Mouse (Mus musculus) small intestine, adult 2 months (tissue): ENCODE measurements at regions not wholly inside any gene's neighbourhood (a gene's known extent, or its start where the extent isn't known, plus 50 kb on each side); places are given as distances from the start of the nearest gene placed in this dataset.

Experiments
- H3K27ac ChIP-seq: fragments of 200-500 bp; 2 replicates; pipeline ENCODE4 v1.5.1; 2012; ENCODE audit warnings: low read depth, low read length, control low read depth, inconsistent platforms; ENCODE audit not compliant: insufficient read depth
- H3K27me3 ChIP-seq: fragments of 200-500 bp; 2 replicates; pipeline ENCODE4 v1.6.1; 2012; ENCODE audit warnings: mild to moderate bottlenecking, moderate library complexity, low read length, inconsistent platforms; ENCODE audit not compliant: control insufficient read depth, insufficient read depth
- H3K36me3 ChIP-seq: fragments of 200-500 bp; 2 replicates; pipeline ENCODE4 v1.6.1; 2012; ENCODE audit warnings: mild to moderate bottlenecking, low read length, control low read depth, inconsistent platforms; ENCODE audit not compliant: control insufficient read depth, insufficient read depth
- H3K4me1 ChIP-seq: fragments of 200-500 bp; 2 replicates; pipeline ENCODE4 v1.6.1; 2012; ENCODE audit warnings: low read length, inconsistent platforms, mixed read lengths; ENCODE audit not compliant: control insufficient read depth, insufficient read depth, insufficient read length
- H3K4me3 ChIP-seq: fragments of 200-500 bp; 2 replicates; pipeline ENCODE4 v1.5.1; 2012; ENCODE audit warnings: low read depth, mild to moderate bottlenecking, control low read depth, inconsistent platforms, low read length, moderate library complexity
- CTCF ChIP-seq: fragments of 200-500 bp; IDR thresholded peaks from 2 replicates; pipeline ENCODE4 v1.5.1; 2012; ENCODE audit warnings: low read depth, mild to moderate bottlenecking, control low read depth, inconsistent platforms, low read length, moderate library complexity, mixed read lengths; ENCODE audit not compliant: insufficient replicate concordance, insufficient read length; ENCODE audit errors: extremely low read depth
- POLR2A ChIP-seq: fragments of 200-500 bp; IDR thresholded peaks from 2 replicates; pipeline ENCODE4 v1.6.1; 2012; ENCODE audit warnings: low read depth, mild to moderate bottlenecking, control low read depth, inconsistent platforms, low read length, moderate library complexity
- WGBS: fragments of 180-500 bp; shearing (Covaris S2); methylation state at CpG from one replicate; pipeline ENCODE4 v1.1.7; 2018; 5-methylcytosine and 5-hydroxymethylcytosine counted together

GRCm38 (mm10) chr5:44943023-44943921 lies 143.8 kb upstream of the Ldb2 start:
- WGBS, result 48% methylated on average over 7 of the region's 7 CpGs
- no peak overlapping the region for H3K27ac ChIP-seq
- H3K4me3 ChIP-seq, result no peak overlapping the region

GRCm38 (mm10) chr5:44942575-44942974 lies 143.1 kb upstream of the Ldb2 start:
- 50% methylated on average over 2 of the region's 2 CpGs for WGBS
- Histone ChIP-seq H3K27me3 (no peaks in the 10 kb centered on the region), H3K4me3 (no peak overlapping the region), H3K4me1 (no peaks in the 10 kb centered on the region), H3K27ac (no peak overlapping the region), H3K36me3 (no peaks in the 10 kb centered on the region)
- TF ChIP-seq CTCF (no peak), POLR2A (no peak)

More at GRCm38 (mm10) chr5:44943023-44943921, 143.8 kb upstream of the Ldb2 start:
- H3K36me3 ChIP-seq, result no peaks in the 10 kb centered on the region
- no peaks in the 10 kb centered on the region for H3K27me3 ChIP-seq
- no peak for TF ChIP-seq CTCF
- TF ChIP-seq POLR2A, result no peak
- H3K4me1 ChIP-seq, result no peaks in the 10 kb centered on the region

- WGBS, result 46% methylated on average over 2 of the region's 2 CpGs
- Histone ChIP-seq H3K4me3 (no peak overlapping the region), H3K36me3 (no peaks in the 10 kb centered on the region), H3K4me1 (no peaks in the 10 kb centered on the region), H3K27ac (no peak overlapping the region), H3K27me3 (no peaks in the 10 kb centered on the region)
- no peak for TF ChIP-seq POLR2A
- no peak for TF ChIP-seq CTCF
These were observed 126.0 kb upstream of the Ldb2 start for GRCm38 (mm10) chr5:44925476-44925875.

- Histone ChIP-seq H3K27me3 (no peaks in the 10 kb centered on the region), H3K4me3 (no peak overlapping the region), H3K4me1 (no peaks in the 10 kb centered on the region), H3K36me3 (no peaks in the 10 kb centered on the region), H3K27ac (no peak overlapping the region)
- WGBS, result 48% methylated on average over 2 of the region's 2 CpGs
- TF ChIP-seq CTCF, result no peak
- no peak for TF ChIP-seq POLR2A
These were observed 122.8 kb upstream of the Ldb2 start for GRCm38 (mm10) chr5:44922129-44922775.

- WGBS, result 91% methylated on average over 6 of the region's 6 CpGs
- Histone ChIP-seq H3K27ac (no peak overlapping the region), H3K4me3 (no peak overlapping the region), H3K27me3 (no peaks in the 10 kb centered on the region), H3K4me1 (no peaks in the 10 kb centered on the region), H3K36me3 (no peaks in the 10 kb centered on the region)
- TF ChIP-seq CTCF, result no peak
- TF ChIP-seq POLR2A, result no peak
These were observed 118.3 kb upstream of the Ldb2 start for GRCm38 (mm10) chr5:44917816-44918213.

GRCm38 (mm10) chr5:44917173-44917815 lies 117.8 kb upstream of the Ldb2 start:
- no peaks in the 10 kb centered on the region for H3K4me1 ChIP-seq
- 78% methylated on average over 16 of the region's 16 CpGs for WGBS

GRCm38 (mm10) chr5:44902541-44902940 lies 103.1 kb upstream of the Ldb2 start:
- Histone ChIP-seq H3K4me1 (no peaks in the 10 kb centered on the region), H3K36me3 (no peaks in the 10 kb centered on the region), H3K27ac (no peak overlapping the region), H3K4me3 (no peak overlapping the region), H3K27me3 (no peaks in the 10 kb centered on the region)
- no peak for TF ChIP-seq POLR2A
- TF ChIP-seq CTCF, result no peak
- WGBS, result 65% methylated on average over 6 of the region's 6 CpGs

More at GRCm38 (mm10) chr5:44917173-44917815, 117.8 kb upstream of the Ldb2 start:
- TF ChIP-seq POLR2A, result no peak
- no peak for TF ChIP-seq CTCF
- Histone ChIP-seq H3K36me3 (no peaks in the 10 kb centered on the region), H3K27me3 (no peaks in the 10 kb centered on the region), H3K27ac (no peak overlapping the region), H3K4me3 (no peak overlapping the region)
